Mouse (Mus musculus) neural tube, embryonic 10.5 days (tissue): ENCODE data around the gene Gm15294.

Experiments used
- DNase-seq: peaks from one replicate; pipeline ENCODE4 v3.0.0-alpha.2; 2017; ENCODE audit warnings: low spot score; ENCODE audit errors: extremely low spot score

Gene Gm15294

GRCm38 (mm10) chrX:141875135-141875534 is at the start of gene Gm15294:
Gene Gm15294, minus strand, starts transcription at chrX:141875235.
- DNase-seq, result no peak

- no peak for DNase-seq
Measured at GRCm38 (mm10) chrX:141884336-141885048, 9.5 kb upstream of the Gm15294 start.

GRCm38 (mm10) chrX:141874024-141874423 is 1.0 kb downstream of the Gm15294 start:
- DNase-seq, result no peak

- DNase-seq, result no peak
Measured at GRCm38 (mm10) chrX:141873597-141873996, 1.4 kb downstream of the Gm15294 start.

- DNase-seq, result no peak
Measured at GRCm38 (mm10) chrX:141855684-141856396, 19.2 kb downstream of the Gm15294 start.
